26 mouse cellular contexts compared by ENCODE assay signal in genomic region chr8:108300964-108301615, GRCm38 (mm10).
A peak's percentile ranks its signal among the peaks of the same experiment; 100 is the strongest.
DNase-seq lines count a peak whose midpoint lies in the region; ATAC-seq and TF ChIP-seq lines count a peak whose summit lies in the region.
"Had no signal": no experiment of that assay in that cellular context is flagged by ENCODE, and none has a peak within 500 bp of the region (broad histone marks: within the 10 kb centered on the region; RNA-seq: fewer than 3 reads in every experiment).

No protein-coding gene starts in this region.

- H3K36me3 ChIP-seq in forebrain, embryonic 12.5 days (replicated peaks), result no peaks in the 10 kb centered on the region
- no peaks in the 10 kb centered on the region for H3K36me3 ChIP-seq in forebrain, postnatal 0 days (ENCODE audit: insufficient read depth)
- no peaks in the 10 kb centered on the region for H3K36me3 ChIP-seq in midbrain, embryonic 13.5 days
- H3K36me3 ChIP-seq in midbrain, embryonic 10.5 days, result no peaks in the 10 kb centered on the region
- no peaks in the 10 kb centered on the region for H3K36me3 ChIP-seq in forebrain, embryonic 13.5 days (ENCODE audit: poor library complexity, severe bottlenecking)
- no peaks in the 10 kb centered on the region for H3K36me3 ChIP-seq in hindbrain, embryonic 15.5 days
- H3K36me3 ChIP-seq: G1E; heart, embryonic 15.5 days; limb, embryonic 13.5 days; liver, embryonic 13.5 days; neural tube, embryonic 12.5 days; stomach, embryonic 15.5 days had no signal

- peak; percentile 83 for ATAC-seq in forebrain, embryonic 12.5 days (ENCODE audit: low FRiP score)
- no peak; the same call in 1 of the 2 replicates for ATAC-seq in forebrain, postnatal 0 days
- ATAC-seq in midbrain, embryonic 13.5 days, result peak; percentile 60
- peak; percentile 80 for ATAC-seq in forebrain, embryonic 13.5 days
- no peak for ATAC-seq in hindbrain, embryonic 15.5 days (ENCODE audit: low FRiP score, low read depth)

- H3K27ac ChIP-seq in forebrain, embryonic 12.5 days, result peak overlapping the region; percentile 57
- no peak overlapping the region for H3K27ac ChIP-seq in forebrain, postnatal 0 days (ENCODE audit: low read depth, low read length)
- H3K27ac ChIP-seq in midbrain, embryonic 13.5 days, result peak overlapping the region; percentile 65
- H3K27ac ChIP-seq in midbrain, embryonic 10.5 days (replicated peaks), result no peak overlapping the region
- peak overlapping the region; percentile 51 for H3K27ac ChIP-seq in forebrain, embryonic 13.5 days
- no peak overlapping the region for H3K27ac ChIP-seq in hindbrain, embryonic 15.5 days (replicated peaks)
- H3K27ac ChIP-seq: heart, embryonic 15.5 days; kidney, postnatal 0 days; limb, embryonic 13.5 days; liver, embryonic 13.5 days; neural tube, embryonic 12.5 days; stomach, embryonic 15.5 days had no signal

- peaks cover 7% of the 10 kb centered on the region; the same call in 1 of the 2 replicates for H3K27me3 ChIP-seq in forebrain, embryonic 12.5 days
- peaks cover 3% of the 10 kb centered on the region for H3K27me3 ChIP-seq in forebrain, postnatal 0 days (ENCODE audit: insufficient read depth, low read length)
- H3K27me3 ChIP-seq in midbrain, embryonic 13.5 days, result peaks cover 11% of the 10 kb centered on the region; the same call in 1 of the 2 replicates
- no peaks in the 10 kb centered on the region for H3K27me3 ChIP-seq in midbrain, embryonic 10.5 days (ENCODE audit: low read depth, poor library complexity, severe bottlenecking)
- peaks cover 33% of the 10 kb centered on the region for H3K27me3 ChIP-seq in forebrain, embryonic 13.5 days
- H3K27me3 ChIP-seq in hindbrain, embryonic 15.5 days, result no peaks in the 10 kb centered on the region
- H3K27me3 ChIP-seq: heart, embryonic 15.5 days; limb, embryonic 13.5 days; liver, embryonic 13.5 days; stomach, embryonic 15.5 days had no signal

- H3K4me1 ChIP-seq in forebrain, embryonic 12.5 days, result peaks cover 25% of the 10 kb centered on the region
- H3K4me1 ChIP-seq in forebrain, postnatal 0 days (ENCODE audit: insufficient read depth), result no peaks in the 10 kb centered on the region
- peaks cover 27% of the 10 kb centered on the region for H3K4me1 ChIP-seq in midbrain, embryonic 13.5 days (replicated peaks)
- peaks cover 22% of the 10 kb centered on the region for H3K4me1 ChIP-seq in midbrain, embryonic 10.5 days
- H3K4me1 ChIP-seq in forebrain, embryonic 13.5 days, result peaks cover 27% of the 10 kb centered on the region
- peaks cover 18% of the 10 kb centered on the region for H3K4me1 ChIP-seq in hindbrain, embryonic 15.5 days (replicated peaks)
- H3K4me1 ChIP-seq: heart, embryonic 15.5 days; limb, embryonic 13.5 days; liver, embryonic 13.5 days; stomach, embryonic 15.5 days had no signal

- 18% methylated on average over 9 of the region's 9 CpGs for WGBS in forebrain, embryonic 12.5 days
- whole genome bisulfite sequencing in forebrain, postnatal 0 days, result 13% methylated on average over 9 of the region's 9 CpGs
- 30% methylated on average over 9 of the region's 9 CpGs for WGBS in midbrain, embryonic 13.5 days
- WGBS in midbrain, embryonic 10.5 days, result 75% methylated on average over 9 of the region's 9 CpGs
- WGBS in forebrain, embryonic 13.5 days, result 9% methylated on average over 9 of the region's 9 CpGs
- WGBS in hindbrain, embryonic 15.5 days, result 29% methylated on average over 9 of the region's 9 CpGs

- H3K4me3 ChIP-seq in forebrain, embryonic 12.5 days (replicated peaks), result no peak overlapping the region
- H3K4me3 ChIP-seq in forebrain, postnatal 0 days (ENCODE audit: low read depth, low read length), result no peak overlapping the region
- H3K4me3 ChIP-seq in midbrain, embryonic 13.5 days (replicated peaks), result no peak overlapping the region
- H3K4me3 ChIP-seq in midbrain, embryonic 10.5 days, result no peak overlapping the region
- no peak overlapping the region for H3K4me3 ChIP-seq in forebrain, embryonic 13.5 days
- H3K4me3 ChIP-seq in hindbrain, embryonic 15.5 days, result no peak overlapping the region
- H3K4me3 ChIP-seq: heart, embryonic 15.5 days; limb, embryonic 13.5 days; liver, embryonic 13.5 days; neural tube, embryonic 12.5 days; stomach, embryonic 15.5 days had no signal

- no peak for DNase-seq in forebrain, postnatal 0 days
- DNase-seq in midbrain, embryonic 10.5 days (ENCODE audit: low spot score), result no peak
- DNase-seq in T-cell, adult 2 months (ENCODE audit: low spot score), result no peak
- no peak for DNase-seq in urinary bladder, adult 2 months (ENCODE audit: low spot score)
- DNase-seq: adrenal gland, postnatal 25 days; cerebellum, adult 2 months; cerebellum, postnatal 36 days; gastrocnemius, postnatal 10 days; heart, adult 18-20 months; kidney, adult 18-20 months; liver, embryonic 13.5 days; lung, embryonic 14.5 days; lung, postnatal 4 days; right cerebral cortex, postnatal 25 days; thymus, adult 18-20 months; thymus, postnatal 4 days had no signal

- TF ChIP-seq CTCF in forebrain, postnatal 0 days (IDR thresholded peaks at IDR 0.05; ENCODE audit: low read depth), result no peak

- H3K9ac ChIP-seq in forebrain, embryonic 12.5 days, result no peak overlapping the region
- H3K9ac ChIP-seq in forebrain, postnatal 0 days, result no peak overlapping the region
- H3K9ac ChIP-seq in midbrain, embryonic 13.5 days (replicated peaks), result no peak overlapping the region
- H3K9ac ChIP-seq in forebrain, embryonic 13.5 days, result no peak overlapping the region
- H3K9ac ChIP-seq in hindbrain, embryonic 15.5 days, result no peak overlapping the region
- H3K9ac ChIP-seq: heart, embryonic 15.5 days; limb, embryonic 13.5 days; liver, embryonic 13.5 days; lung, embryonic 14.5 days; neural tube, embryonic 12.5 days; stomach, embryonic 15.5 days had no signal

- H3K4me2 ChIP-seq in forebrain, embryonic 12.5 days, result no peak overlapping the region
- no peak overlapping the region for H3K4me2 ChIP-seq in forebrain, postnatal 0 days (ENCODE audit: low read depth)
- H3K4me2 ChIP-seq in midbrain, embryonic 13.5 days (replicated peaks), result no peak overlapping the region
- no peak overlapping the region; the same call in 1 of the 2 replicates for H3K4me2 ChIP-seq in forebrain, embryonic 13.5 days
- H3K4me2 ChIP-seq in hindbrain, embryonic 15.5 days, result 0 out of 2 replicates have a peak overlapping the region, but pooled peaks have one; percentile 9
- H3K4me2 ChIP-seq: heart, embryonic 15.5 days; limb, embryonic 13.5 days; liver, embryonic 13.5 days; lung, embryonic 14.5 days; neural tube, embryonic 12.5 days; stomach, embryonic 15.5 days had no signal

- H3K9me3 ChIP-seq in forebrain, embryonic 12.5 days, result no peaks in the 10 kb centered on the region
- no peaks in the 10 kb centered on the region for H3K9me3 ChIP-seq in forebrain, postnatal 0 days (ENCODE audit: low read length)
- H3K9me3 ChIP-seq in midbrain, embryonic 13.5 days, result no peaks in the 10 kb centered on the region
- H3K9me3 ChIP-seq in midbrain, embryonic 10.5 days (replicated peaks), result no peaks in the 10 kb centered on the region
- no peaks in the 10 kb centered on the region for H3K9me3 ChIP-seq in forebrain, embryonic 13.5 days (replicated peaks)
- no peaks in the 10 kb centered on the region for H3K9me3 ChIP-seq in hindbrain, embryonic 15.5 days
- H3K9me3 ChIP-seq: heart, embryonic 15.5 days; limb, embryonic 13.5 days; liver, embryonic 13.5 days; neural tube, embryonic 12.5 days; stomach, embryonic 15.5 days had no signal

Comparison
In these comparisons a context has a peak if more than half of its experiments do, and no peak if none do; other contexts are left out.
1. ATAC-seq: peak in forebrain, embryonic 12.5 days (single experiment), midbrain, embryonic 13.5 days (single experiment) and forebrain, embryonic 13.5 days (single experiment); none in forebrain, postnatal 0 days (single experiment) and hindbrain, embryonic 15.5 days (single experiment).
2. H3K27ac ChIP-seq: peak in forebrain, embryonic 12.5 days (single experiment), midbrain, embryonic 13.5 days (single experiment) and forebrain, embryonic 13.5 days (single experiment); none in forebrain, postnatal 0 days (single experiment), midbrain, embryonic 10.5 days (single experiment) and hindbrain, embryonic 15.5 days (single experiment).